8 mouse cellular contexts compared by ENCODE assay signal in genomic region chr7:127815954-127816821, GRCm38 (mm10). TPM values are rescaled to one million over a fixed set of nuclear protein-coding genes. Genes with fewer than 3 reads are reported as not detected.
DNase-seq lines count a peak whose midpoint lies in the region; ATAC-seq lines count a peak whose summit lies in the region.

No protein-coding gene starts in this region.

- no peak overlapping the region for H3K4me2 ChIP-seq in hindbrain, embryonic 14.5 days (replicated peaks)

- no peaks in the 10 kb centered on the region for H3K27me3 ChIP-seq in hindbrain, embryonic 10.5 days (ENCODE audit: insufficient read depth, poor library complexity, severe bottlenecking)
- no peaks in the 10 kb centered on the region for H3K27me3 ChIP-seq in hindbrain, embryonic 14.5 days (ENCODE audit: control insufficient read depth, insufficient read depth, low read length)

- H3K4me1 ChIP-seq in hindbrain, embryonic 10.5 days (replicated peaks) = peaks cover 12% of the 10 kb centered on the region
- H3K4me1 ChIP-seq in hindbrain, embryonic 14.5 days (replicated peaks; ENCODE audit: control insufficient read depth, insufficient read depth, low read length) = no peaks in the 10 kb centered on the region

- ATAC-seq in hindbrain, embryonic 14.5 days (ENCODE audit: low FRiP score) = no peak
- peak; percentile 81 for ATAC-seq in frontal cortex, adult (ENCODE audit: low TSS enrichment)

- H3K4me3 ChIP-seq in hindbrain, embryonic 10.5 days = no peak overlapping the region
- no peak overlapping the region for H3K4me3 ChIP-seq in hindbrain, embryonic 14.5 days (replicated peaks; ENCODE audit: low read length)

- no peak overlapping the region for H3K9ac ChIP-seq in hindbrain, embryonic 14.5 days

- H3K36me3 ChIP-seq in hindbrain, embryonic 10.5 days = peaks cover 45% of the 10 kb centered on the region
- H3K36me3 ChIP-seq in hindbrain, embryonic 14.5 days (replicated peaks; ENCODE audit: control insufficient read depth, insufficient read depth) = peaks cover 49% of the 10 kb centered on the region

- peak overlapping the region; percentile 64 for H3K27ac ChIP-seq in hindbrain, embryonic 10.5 days
- no peak overlapping the region for H3K27ac ChIP-seq in hindbrain, embryonic 14.5 days

- no peaks in the 10 kb centered on the region for H3K9me3 ChIP-seq in hindbrain, embryonic 10.5 days
- no peaks in the 10 kb centered on the region for H3K9me3 ChIP-seq in hindbrain, embryonic 14.5 days (ENCODE audit: control insufficient read depth, low read length)

- peak; percentile 29 for DNase-seq in hindbrain, embryonic 10.5 days (ENCODE audit: low spot score)
- no peak for DNase-seq in hindbrain, embryonic 14.5 days (ENCODE audit: low spot score)
- DNase-seq in Muller cell, postnatal 12 days (ENCODE audit: inconsistent ontology term) = peak; percentile 79
- DNase-seq in heart, postnatal 4 days = peak; percentile 62
- DNase-seq in left cerebral cortex, adult 18-20 months (ENCODE audit: low spot score in 2 of 2) = peak; percentile 80 to 87
- peak; percentile 66 to 76 for DNase-seq in lung, postnatal 4 days
- peak; percentile 56 to 71 for DNase-seq in thymus, postnatal 36 days

- 68% methylated on average over 15 of the region's 15 CpGs for WGBS in hindbrain, embryonic 10.5 days
- WGBS in hindbrain, embryonic 14.5 days = 69% methylated on average over 15 of the region's 15 CpGs

RNA-seq across cellular contexts. Expression of gene Stx4a, which starts 7.9 kb away (rescaled TPM):
- polyA plus RNA-seq in hindbrain, embryonic 10.5 days (2016; fragmentation: Nextera tagmentation; extraction: Ambion mirVana) = 15.2 and 21.6 TPM in 2 replicates
- polyA plus RNA-seq in hindbrain, embryonic 14.5 days (2014; fragmentation: Nextera tagmentation; extraction: Ambion mirVana) = 9.6 and 10.6 TPM in 2 replicates
- total RNA-seq in heart, postnatal 4 days (2021) = 10 to 100 TPM; 67.1 to 75.3 TPM
- total RNA-seq in left cerebral cortex, adult 18-20 months (2021) = 10 to 100 TPM; 85.0 to 86.3 TPM

RNA-seq across cellular contexts. Expression of gene Stx1b, which starts 8.2 kb away (rescaled TPM):
- polyA plus RNA-seq in hindbrain, embryonic 10.5 days (2016; fragmentation: Nextera tagmentation; extraction: Ambion mirVana) = 5.0 and 8.5 TPM in 2 replicates
- 59.7 and 66.2 TPM in 2 replicates for polyA plus RNA-seq in hindbrain, embryonic 14.5 days (2014; fragmentation: Nextera tagmentation; extraction: Ambion mirVana)
- total RNA-seq in heart, postnatal 4 days (2021) = 1 to 10 TPM in 1 of 2 experiments, under 1 TPM in 1; 0.90 to 1.2 TPM
- total RNA-seq in left cerebral cortex, adult 18-20 months (2021) = 100 to 1,000 TPM; 420 to 434 TPM

RNA-seq across cellular contexts. Expression of gene Hsd3b7, which starts 15.8 kb away (rescaled TPM):
- 7.4 and 7.8 TPM in 2 replicates for polyA plus RNA-seq in hindbrain, embryonic 10.5 days (2016; fragmentation: Nextera tagmentation; extraction: Ambion mirVana)
- polyA plus RNA-seq in hindbrain, embryonic 14.5 days (2014; fragmentation: Nextera tagmentation; extraction: Ambion mirVana) = 10.6 and 11.0 TPM in 2 replicates
- total RNA-seq in heart, postnatal 4 days (2021) = 10 to 100 TPM in 1 of 2 experiments, 1 to 10 TPM in 1; 9.6 to 10.3 TPM
- total RNA-seq in left cerebral cortex, adult 18-20 months (2021) = 1 to 10 TPM; 4.7 to 5.3 TPM

RNA-seq across cellular contexts. Expression of gene Gm49388, which starts 30.8 kb away (rescaled TPM):
- not detected in 2 replicates for polyA plus RNA-seq in hindbrain, embryonic 10.5 days (2016; fragmentation: Nextera tagmentation; extraction: Ambion mirVana)
- not detected in 2 replicates for polyA plus RNA-seq in hindbrain, embryonic 14.5 days (2014; fragmentation: Nextera tagmentation; extraction: Ambion mirVana)
- 1 to 10 TPM; 3.0 to 3.2 TPM for total RNA-seq in heart, postnatal 4 days (2021)
- 1 to 10 TPM; 5.5 to 5.6 TPM for total RNA-seq in left cerebral cortex, adult 18-20 months (2021)

RNA-seq across cellular contexts. Expression of gene Setd1a, which starts 39.7 kb away (rescaled TPM):
- polyA plus RNA-seq in hindbrain, embryonic 10.5 days (2016; fragmentation: Nextera tagmentation; extraction: Ambion mirVana) = 16.5 and 18.7 TPM in 2 replicates
- 18.7 and 19.1 TPM in 2 replicates for polyA plus RNA-seq in hindbrain, embryonic 14.5 days (2014; fragmentation: Nextera tagmentation; extraction: Ambion mirVana)
- total RNA-seq in heart, postnatal 4 days (2021) = 10 to 100 TPM; 30.8 to 32.0 TPM
- 10 to 100 TPM; 41.1 to 44.7 TPM for total RNA-seq in left cerebral cortex, adult 18-20 months (2021)

Comparison
In these comparisons a context has a peak if more than half of its experiments do, and no peak if none do; other contexts are left out.
1. RNA of gene Stx1b, which starts 8.2 kb away (total RNA-seq): 420 to 434 TPM in left cerebral cortex, adult 18-20 months; 0.90 to 1.2 TPM in heart, postnatal 4 days; every median in the first group is over 100 times any median in the second.